Mouse (Mus musculus) lung, postnatal 0 days (tissue): ENCODE data around the gene Capn13. TPM values are rescaled to one million over a fixed set of nuclear protein-coding genes. Genes with fewer than 3 reads are reported as not detected.
"Not testable (repeated sequence)": the region's sequence is repeated elsewhere in the genome, so short reads cannot be mapped to it uniquely, and the experiment has no call there.

Source experiments
- ATAC-seq: fragments of 200-750 bp; cut with Nextera tagmentation; 2 replicates; pipeline ENCODE4 v1.8.0; 2017; ENCODE audit warnings: moderate library complexity
- DNase-seq: peaks from one replicate; pipeline ENCODE4 v3.0.0-alpha.2; 2016; ENCODE audit warnings: low spot score
- H3K27ac ChIP-seq: fragments of 300-500 bp; sonication (generic); 2 replicates; pipeline ENCODE4 v1.5.1; 2014; ENCODE audit warnings: antibody characterized with exemption, mild to moderate bottlenecking, low read length, mixed read lengths
- H3K27me3 ChIP-seq: fragments of 300-500 bp; sonication (generic); replicated peaks from 2 replicates; pipeline ENCODE4 v1.6.1; 2014; ENCODE audit warnings: low read length, mixed read lengths; ENCODE audit not compliant: insufficient read depth
- H3K36me3 ChIP-seq: fragments of 300-500 bp; sonication (generic); 2 replicates; pipeline ENCODE4 v1.6.1; 2014; ENCODE audit warnings: low read length, mixed read lengths; ENCODE audit not compliant: insufficient read depth
- H3K4me1 ChIP-seq: fragments of 300-500 bp; sonication (generic); 2 replicates; pipeline ENCODE4 v1.6.1; 2014; ENCODE audit warnings: antibody characterized with exemption, low read depth, low read length, mixed read lengths; ENCODE audit not compliant: insufficient read depth
- H3K4me2 ChIP-seq: fragments of 300-500 bp; sonication (generic); replicated peaks from 2 replicates; pipeline ENCODE4 v1.6.1; 2014; ENCODE audit warnings: low read depth, mild to moderate bottlenecking, low read length, moderate library complexity, mixed read lengths
- H3K4me3 ChIP-seq: fragments of 300-500 bp; sonication (generic); 2 replicates; pipeline ENCODE4 v1.5.1; 2014; ENCODE audit warnings: low read depth, low read length
- H3K9ac ChIP-seq: fragments of 300-500 bp; sonication (generic); replicated peaks from 2 replicates; pipeline ENCODE4 v1.6.1; 2014; ENCODE audit warnings: low read depth, mild to moderate bottlenecking
- H3K9me3 ChIP-seq: fragments of 300-500 bp; sonication (generic); 2 replicates; pipeline ENCODE4 v1.6.1; 2016; ENCODE audit warnings: low read length, mixed read lengths
- CTCF ChIP-seq: IDR thresholded peaks from 2 replicates; pipeline ENCODE4 v1.5.1; 2016; ENCODE audit warnings: antibody characterized with exemption, mild to moderate bottlenecking
- EP300 ChIP-seq: IDR thresholded peaks from 2 replicates; pipeline ENCODE4 v1.6.1; 2016; ENCODE audit warnings: antibody characterized with exemption, mild to moderate bottlenecking, control low read depth
- WGBS: fragments of 180-500 bp; shearing (Covaris S2); extraction: QIAGEN DNeasy Blood & Tissue Kit; methylation state at CpG from one replicate; pipeline ENCODE4 v1.1.7; 2014; 5-methylcytosine and 5-hydroxymethylcytosine counted together
- polyA plus RNA-seq: library from polyadenylated mRNA; unstranded; fragments of >200 nt; fragmentation: Nextera tagmentation; extraction: Ambion mirVana; gene quantifications from 2 replicates; pipeline ENCODE4 v1.2.1, GENCODE M21; 2015

Capn13 gene
- polyA plus RNA-seq, 1 experiment from 2014 or later: not detected

DNA sequence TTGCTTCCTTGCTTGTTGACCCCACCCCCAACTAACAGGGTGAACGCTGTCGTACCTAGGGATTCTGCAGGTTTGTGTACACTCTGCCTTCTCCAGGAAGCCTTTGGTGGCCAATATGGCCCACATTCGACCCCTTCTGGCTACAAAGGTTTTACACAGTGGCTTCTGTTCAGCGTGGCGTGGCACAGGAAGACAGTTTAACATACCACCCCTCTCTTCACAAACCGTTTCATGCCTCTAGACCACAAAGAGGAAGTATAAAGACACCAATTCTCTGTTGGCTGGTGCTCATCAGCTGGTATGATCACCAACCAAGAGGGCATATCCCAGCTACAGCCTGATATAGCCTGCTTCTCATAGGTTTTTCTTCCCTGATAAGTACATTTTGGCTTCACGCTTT is 126.9 kb downstream of the Capn13 start:
- no peak for TF ChIP-seq EP300
- TF ChIP-seq CTCF: no peak
- Histone ChIP-seq H3K9me3 (no peaks in the 10 kb centered on the region), H3K4me1 (no peaks in the 10 kb centered on the region), H3K27me3 (no peaks in the 10 kb centered on the region), H3K9ac (no peak overlapping the region), H3K36me3 (no peaks in the 10 kb centered on the region), H3K4me2 (no peak overlapping the region), H3K4me3 (no peak overlapping the region), H3K27ac (no peak overlapping the region)
- DNase-seq: no peak
- no peak for ATAC-seq
- whole genome bisulfite sequencing: 72% methylated on average over 7 of the region's 7 CpGs

DNA sequence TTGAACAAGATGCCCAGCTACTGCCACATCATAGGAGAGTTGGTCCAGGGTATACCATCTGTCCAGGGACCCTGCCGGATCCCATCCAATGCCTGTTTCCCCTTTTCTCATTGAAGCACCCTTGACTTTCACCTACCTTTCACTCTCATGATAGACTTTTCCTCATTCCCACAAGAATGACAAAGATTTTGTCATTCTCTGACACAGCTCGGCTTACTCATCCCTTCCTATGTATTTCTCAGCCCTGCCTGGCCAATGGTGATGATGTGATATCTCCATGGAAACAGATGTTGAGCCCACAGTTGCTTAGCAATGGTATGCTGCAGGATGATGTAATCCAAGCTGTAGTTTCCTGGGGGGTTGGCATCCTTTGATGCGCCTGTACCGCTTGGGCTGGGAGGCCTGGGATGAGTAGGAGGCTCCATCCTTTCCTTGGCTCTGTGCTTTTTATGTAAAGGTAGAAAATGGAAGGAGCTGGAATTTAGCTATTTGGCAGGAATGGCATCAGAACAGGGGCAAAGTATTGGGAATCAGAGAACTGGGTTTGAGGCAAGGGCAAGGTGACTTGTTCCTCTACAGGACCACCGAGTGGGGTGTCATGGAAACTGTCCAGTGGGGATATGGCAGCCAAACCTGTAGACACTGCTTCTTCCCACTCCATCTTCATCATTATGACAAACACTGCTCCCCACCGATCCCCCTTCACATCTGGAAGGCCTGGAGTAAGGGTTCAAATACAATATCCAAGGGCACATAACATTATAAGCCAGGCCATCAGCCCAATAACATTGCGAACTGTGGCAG is 128.7 kb downstream of the Capn13 start:
- H3K4me1 ChIP-seq: no peaks in the 10 kb centered on the region
- no peak overlapping the region for H3K4me2 ChIP-seq
- WGBS: 79% methylated on average over 7 of the region's 7 CpGs
- no peak overlapping the region for H3K9ac ChIP-seq
- no peak overlapping the region for H3K27ac ChIP-seq
- H3K27me3 ChIP-seq: no peaks in the 10 kb centered on the region
- no peak for DNase-seq
- no peaks in the 10 kb centered on the region for H3K36me3 ChIP-seq
- no peak overlapping the region for H3K4me3 ChIP-seq
- no peak for ATAC-seq
- H3K9me3 ChIP-seq: no peaks in the 10 kb centered on the region
- TF ChIP-seq EP300 (no peak), CTCF (no peak)

DNA sequence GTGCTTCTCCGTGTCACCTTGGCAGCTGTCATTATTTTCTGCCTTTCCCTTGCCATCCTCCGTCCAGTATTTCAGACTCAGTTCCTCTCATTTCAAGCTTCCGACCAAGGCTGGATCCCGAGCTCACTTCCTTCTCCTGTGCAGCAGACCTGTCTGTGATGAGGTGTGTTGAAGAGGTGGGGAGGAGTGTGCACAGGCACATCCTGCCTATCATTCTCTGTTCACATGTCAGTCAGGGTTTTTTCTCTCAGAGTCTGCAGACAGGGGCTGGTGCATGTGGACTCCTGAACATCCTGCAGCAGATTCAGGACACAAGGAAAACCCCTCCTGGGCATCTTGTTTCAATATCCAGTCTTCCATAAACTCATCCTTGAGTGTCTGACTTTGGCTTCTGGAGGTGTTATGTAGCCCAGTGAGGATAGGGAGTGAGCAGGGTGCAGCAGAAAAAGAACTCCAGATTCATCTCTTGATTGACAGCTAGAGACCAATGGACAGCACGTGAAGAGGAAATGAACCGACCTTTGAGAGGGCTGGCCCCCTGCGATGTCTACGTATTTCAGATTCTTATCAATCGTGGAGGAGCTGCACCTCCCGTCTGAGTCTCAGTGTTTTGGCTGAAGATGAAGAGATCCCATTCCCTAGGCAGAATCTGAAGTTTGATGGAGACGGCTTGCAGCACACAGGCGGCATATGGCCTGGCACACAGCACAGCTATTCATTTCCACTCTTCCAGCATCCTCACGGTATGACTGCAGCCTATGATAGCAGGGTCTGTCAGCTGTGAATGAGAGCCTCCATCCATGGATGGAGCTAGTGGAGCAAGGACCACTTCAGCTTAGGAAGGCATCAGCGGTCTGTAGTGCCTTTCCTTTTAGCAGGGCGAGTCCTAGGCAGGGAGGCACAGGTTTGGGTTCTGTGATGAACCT is 129.5 kb downstream of the Capn13 start:
- no peak overlapping the region for H3K9ac ChIP-seq
- no peaks in the 10 kb centered on the region for H3K27me3 ChIP-seq
- no peak overlapping the region for H3K4me3 ChIP-seq
- no peaks in the 10 kb centered on the region for H3K9me3 ChIP-seq
- WGBS: 56% methylated on average over 15 of the region's 15 CpGs
- no peaks in the 10 kb centered on the region for H3K4me1 ChIP-seq
- no peak overlapping the region for H3K4me2 ChIP-seq
- DNase-seq (no peak), ATAC-seq (no peak)
- H3K36me3 ChIP-seq: no peaks in the 10 kb centered on the region
- no peak overlapping the region for H3K27ac ChIP-seq
- TF ChIP-seq EP300: no peak
- no peak for TF ChIP-seq CTCF

DNA sequence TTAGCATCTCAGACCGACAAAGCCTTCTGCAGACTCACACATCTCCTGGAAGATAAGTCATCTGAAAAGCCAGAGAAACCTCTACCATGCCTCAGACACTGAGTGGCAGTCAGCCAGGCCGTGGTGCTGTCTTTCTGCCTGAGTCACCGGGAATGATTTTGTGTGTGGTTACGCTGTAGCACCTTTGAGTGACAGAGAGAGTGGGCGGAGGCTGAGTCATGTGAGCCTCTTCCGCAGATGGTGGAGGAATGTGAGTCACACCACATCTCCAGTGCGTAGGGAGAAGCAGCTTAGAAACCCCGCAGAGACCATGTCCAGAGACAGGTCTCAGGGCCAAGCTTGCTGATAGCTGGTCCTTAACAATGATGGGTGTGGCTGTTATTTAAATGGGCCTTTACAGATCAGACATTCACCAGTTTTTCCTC is 137.6 kb downstream of the Capn13 start:
- 55% methylated on average over 8 of the region's 8 CpGs for WGBS
- H3K27ac ChIP-seq: no peak overlapping the region
- H3K4me2 ChIP-seq: no peak overlapping the region
- H3K9me3 ChIP-seq: no peaks in the 10 kb centered on the region
- H3K27me3 ChIP-seq: no peaks in the 10 kb centered on the region
- H3K36me3 ChIP-seq: no peaks in the 10 kb centered on the region
- H3K4me1 ChIP-seq: no peaks in the 10 kb centered on the region
- no peak overlapping the region for H3K4me3 ChIP-seq
- DNase-seq (no peak), ATAC-seq (peak; percentile 28)
- H3K9ac ChIP-seq: no peak overlapping the region
- TF ChIP-seq CTCF (no peak), EP300 (no peak)

DNA sequence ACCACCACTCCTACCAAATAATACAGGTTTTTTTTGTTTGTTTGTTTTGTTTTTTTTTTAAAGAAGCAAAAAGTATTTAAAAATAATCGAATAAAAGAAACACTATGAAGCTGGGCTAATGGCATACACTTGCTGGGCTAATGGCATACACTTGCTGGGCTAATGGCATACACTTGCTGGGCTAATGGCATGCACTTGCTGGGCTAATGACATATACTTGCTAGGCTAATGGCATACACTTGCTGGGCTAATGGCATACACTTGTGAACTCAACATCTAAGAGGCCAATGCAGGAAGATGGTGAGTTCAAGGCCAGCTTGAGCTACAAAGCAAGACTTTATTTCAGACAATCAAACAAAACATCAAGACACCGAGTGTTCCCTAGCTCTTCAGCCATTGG is 138.1 kb downstream of the Capn13 start:
- Histone ChIP-seq H3K9me3 (no peaks in the 10 kb centered on the region), H3K36me3 (no peaks in the 10 kb centered on the region), H3K27ac (no peak overlapping the region), H3K4me2 (no peak overlapping the region), H3K4me1 (no peaks in the 10 kb centered on the region), H3K4me3 (no peak overlapping the region), H3K9ac (no peak overlapping the region), H3K27me3 (no peaks in the 10 kb centered on the region)
- TF ChIP-seq CTCF (no peak), EP300 (no peak)
- WGBS: 87% methylated on average over 2 of the region's 2 CpGs
- no peak for DNase-seq
- ATAC-seq: no peak

DNA sequence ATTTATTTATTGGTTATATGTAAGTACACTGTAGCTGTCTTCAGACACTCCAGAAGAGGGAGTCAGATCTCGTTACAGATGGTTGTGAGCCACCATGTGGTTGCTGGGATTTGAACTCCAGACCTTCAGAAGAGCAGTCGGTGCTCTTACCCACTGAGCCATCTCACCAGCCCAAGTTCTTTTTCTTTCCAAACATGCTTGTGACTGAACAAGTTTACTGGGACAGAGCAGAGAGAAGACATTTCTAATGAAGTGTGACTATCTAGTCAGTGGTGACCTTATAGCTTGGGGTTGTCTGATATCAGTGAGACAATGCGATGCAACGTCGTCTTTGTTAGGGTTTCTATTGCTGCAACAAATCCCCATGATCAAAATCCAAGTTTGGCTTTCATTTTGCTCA is 141.4 kb downstream of the Capn13 start:
- H3K4me1 ChIP-seq, ATAC-seq, H3K9ac ChIP-seq, DNase-seq, H3K36me3 ChIP-seq, H3K4me3 ChIP-seq, H3K27ac ChIP-seq, H3K4me2 ChIP-seq, H3K27me3 ChIP-seq, H3K9me3 ChIP-seq: not testable (repeated sequence)
- 81% methylated on average over 4 of the region's 5 CpGs for WGBS
